11 mouse cellular contexts compared by ENCODE assay signal in the genomic region with DNA sequence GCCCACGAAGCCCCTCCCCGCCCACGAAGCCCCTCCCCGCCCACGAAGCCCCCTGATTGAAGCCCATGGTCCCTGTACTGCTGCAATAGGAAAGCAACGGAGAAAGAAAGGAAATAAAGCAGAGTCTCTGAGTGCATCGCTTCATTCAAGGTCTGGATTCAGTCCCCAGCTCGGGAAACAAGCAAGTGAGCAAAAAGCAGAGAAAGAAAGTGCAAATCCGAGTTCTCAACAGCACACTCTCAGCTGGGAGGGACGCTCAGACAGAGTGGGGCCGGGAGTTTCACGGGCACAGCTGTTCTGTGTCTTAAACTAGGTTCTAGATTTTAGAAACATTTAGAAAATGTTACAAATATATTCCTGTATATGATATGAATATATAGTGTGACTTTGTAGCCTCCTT. TPM values are rescaled to one million over a fixed set of nuclear protein-coding genes. Genes with fewer than 3 reads are reported as not detected.
A peak's percentile ranks its signal among the peaks of the same experiment; 100 is the strongest.
DNase-seq lines count a peak whose midpoint lies in the region; ATAC-seq lines count a peak whose summit lies in the region.
"Had no signal": no experiment of that assay in that cellular context is flagged by ENCODE, and none has a peak within 500 bp of the region (broad histone marks: within the 10 kb centered on the region; RNA-seq: fewer than 3 reads in every experiment).

No protein-coding gene starts in this region.

- WGBS in kidney, embryonic 16.5 days = 5% methylated on average over 12 of the region's 12 CpGs
- WGBS in forebrain, embryonic 12.5 days = 5% methylated on average over 12 of the region's 12 CpGs
- WGBS in limb, embryonic 10.5 days = 4% methylated on average over 12 of the region's 12 CpGs
- 2% methylated on average over 12 of the region's 12 CpGs for WGBS in neural tube, embryonic 15.5 days

- H3K4me3 ChIP-seq in kidney, embryonic 16.5 days (ENCODE audit: low read length) = peak overlapping the region; percentile 46
- H3K4me3 ChIP-seq in forebrain, embryonic 12.5 days (replicated peaks) = peak overlapping the region; percentile 38
- peak overlapping the region; percentile 46 for H3K4me3 ChIP-seq in limb, embryonic 10.5 days
- H3K4me3 ChIP-seq in neural tube, embryonic 15.5 days (replicated peaks) = peak overlapping the region; percentile 39

- DNase-seq in kidney, adult 11 months = no peak
- no peak for DNase-seq in limb, embryonic 10.5 days (ENCODE audit: low spot score)
- no peak for DNase-seq in layer of hippocampus, postnatal 36 days
- no peak for DNase-seq in thymus, postnatal 25 days
- DNase-seq in ovary, postnatal 36 days (ENCODE audit: low spot score) = no peak
- DNase-seq: right cerebral cortex, postnatal 25 days had no signal

- no peaks in the 10 kb centered on the region for H3K27me3 ChIP-seq in kidney, embryonic 16.5 days (ENCODE audit: insufficient read depth, low read length)
- H3K27me3 ChIP-seq in forebrain, embryonic 12.5 days = peaks cover 8% of the 10 kb centered on the region; the same call in 1 of the 2 replicates
- peaks cover 4% of the 10 kb centered on the region; the same call in 1 of the 2 replicates for H3K27me3 ChIP-seq in limb, embryonic 10.5 days (ENCODE audit: low read depth, poor library complexity, severe bottlenecking)
- H3K27me3 ChIP-seq in neural tube, embryonic 15.5 days (replicated peaks) = no peaks in the 10 kb centered on the region; the same call in 1 of the 2 replicates

- no peaks in the 10 kb centered on the region for H3K4me1 ChIP-seq in kidney, embryonic 16.5 days (ENCODE audit: insufficient read depth, low read length)
- H3K4me1 ChIP-seq in forebrain, embryonic 12.5 days = peaks cover 4% of the 10 kb centered on the region; the same call in 1 of the 2 replicates
- H3K4me1 ChIP-seq in limb, embryonic 10.5 days = 0 out of 2 replicates have a peak, but pooled peaks cover 5% of the 10 kb centered on the region
- H3K4me1 ChIP-seq in neural tube, embryonic 15.5 days = peaks cover 14% of the 10 kb centered on the region

- H3K36me3 ChIP-seq in kidney, embryonic 16.5 days (ENCODE audit: insufficient read depth, low read length) = no peaks in the 10 kb centered on the region
- no peaks in the 10 kb centered on the region for H3K36me3 ChIP-seq in forebrain, embryonic 12.5 days (replicated peaks)
- H3K36me3 ChIP-seq in limb, embryonic 10.5 days = no peaks in the 10 kb centered on the region
- no peaks in the 10 kb centered on the region for H3K36me3 ChIP-seq in neural tube, embryonic 15.5 days

- H3K27ac ChIP-seq in kidney, embryonic 16.5 days (ENCODE audit: low read length) = 0 out of 2 replicates have a peak overlapping the region, but pooled peaks have one; percentile 38
- H3K27ac ChIP-seq in forebrain, embryonic 12.5 days = no peak overlapping the region
- H3K27ac ChIP-seq in limb, embryonic 10.5 days = no peak overlapping the region
- peak overlapping the region; percentile 68 for H3K27ac ChIP-seq in neural tube, embryonic 15.5 days (replicated peaks)

- H3K4me2 ChIP-seq in kidney, embryonic 16.5 days (replicated peaks; ENCODE audit: low read depth, low read length) = peak overlapping the region; percentile 62
- peak overlapping the region; percentile 59 for H3K4me2 ChIP-seq in forebrain, embryonic 12.5 days
- peak overlapping the region; percentile 59 for H3K4me2 ChIP-seq in neural tube, embryonic 15.5 days

- no peaks in the 10 kb centered on the region; the same call in 1 of the 2 replicates for H3K9me3 ChIP-seq in kidney, embryonic 16.5 days (ENCODE audit: low read length)
- no peaks in the 10 kb centered on the region for H3K9me3 ChIP-seq in forebrain, embryonic 12.5 days
- no peaks in the 10 kb centered on the region for H3K9me3 ChIP-seq in limb, embryonic 10.5 days (replicated peaks)
- no peaks in the 10 kb centered on the region for H3K9me3 ChIP-seq in neural tube, embryonic 15.5 days (replicated peaks)

- peak overlapping the region; percentile 59 for H3K9ac ChIP-seq in kidney, embryonic 16.5 days (replicated peaks; ENCODE audit: low read length)
- H3K9ac ChIP-seq in forebrain, embryonic 12.5 days = peak overlapping the region; percentile 33; the same call in 1 of the 2 replicates
- peak overlapping the region; percentile 36; the same call in 1 of the 2 replicates for H3K9ac ChIP-seq in neural tube, embryonic 15.5 days (replicated peaks)

- peak; percentile 69; the same call in 1 of the 2 replicates for ATAC-seq in kidney, embryonic 16.5 days (ENCODE audit: low FRiP score, low TSS enrichment)
- peak; percentile 65; the same call in 1 of the 2 replicates for ATAC-seq in forebrain, embryonic 12.5 days (ENCODE audit: low FRiP score)
- peak; percentile 83 for ATAC-seq in neural tube, embryonic 15.5 days (ENCODE audit: low FRiP score)

RNA-seq across cellular contexts. Expression of a gene that starts 14.6 kb away (rescaled TPM):
- polyA plus RNA-seq in kidney, embryonic 16.5 days (2015; fragmentation: Nextera tagmentation; extraction: Ambion mirVana) = 0.09 and 0.10 TPM in 2 replicates
- polyA plus RNA-seq in forebrain, embryonic 12.5 days (2016; fragmentation: Nextera tagmentation; extraction: Ambion mirVana) = 0.19 and 0.32 TPM in 2 replicates
- polyA plus RNA-seq in limb, embryonic 10.5 days (2016; fragmentation: Nextera tagmentation; extraction: Ambion mirVana) = 0.16 TPM in 1 of 2 replicates, not detected in the other
- polyA plus RNA-seq in neural tube, embryonic 15.5 days (2015; fragmentation: Nextera tagmentation; extraction: Ambion mirVana) = 2.0 and 2.1 TPM in 2 replicates
- 10 to 100 TPM; 61.4 to 70.5 TPM for total RNA-seq in layer of hippocampus, postnatal 36 days (2021)
- total RNA-seq: common myeloid progenitor, adult 5-6 weeks; MEL had no signal

RNA-seq across cellular contexts. Expression of a gene that starts 24.4 kb away (rescaled TPM):
- polyA plus RNA-seq in kidney, embryonic 16.5 days (2015; fragmentation: Nextera tagmentation; extraction: Ambion mirVana) = 12.2 and 14.3 TPM in 2 replicates
- 20.4 and 25.8 TPM in 2 replicates for polyA plus RNA-seq in forebrain, embryonic 12.5 days (2016; fragmentation: Nextera tagmentation; extraction: Ambion mirVana)
- polyA plus RNA-seq in limb, embryonic 10.5 days (2016; fragmentation: Nextera tagmentation; extraction: Ambion mirVana) = 11.8 and 18.6 TPM in 2 replicates
- 15.1 and 19.8 TPM in 2 replicates for polyA plus RNA-seq in neural tube, embryonic 15.5 days (2015; fragmentation: Nextera tagmentation; extraction: Ambion mirVana)
- total RNA-seq in layer of hippocampus, postnatal 36 days (2021) = 10 to 100 TPM; 28.2 to 35.1 TPM

Comparison
In these comparisons a context has a peak if more than half of its experiments do, and no peak if none do; other contexts are left out.
1. H3K27ac ChIP-seq: peak in kidney, embryonic 16.5 days (single experiment) and neural tube, embryonic 15.5 days (single experiment); none in forebrain, embryonic 12.5 days (single experiment) and limb, embryonic 10.5 days (single experiment).
2. Peak in every context shown above with its lines, with median percentiles within 50 percentile points of each other: ATAC-seq, H3K4me2 ChIP-seq, H3K4me3 ChIP-seq and H3K9ac ChIP-seq.